Mouse (Mus musculus): Measurements from ENCODE around the gene Ndufv2. TPM values are rescaled to one million over a fixed set of nuclear protein-coding genes. Genes with fewer than 3 reads are reported as not detected.
"Not testable (repeated sequence)": the region's sequence is repeated elsewhere in the genome, so short reads cannot be mapped to it uniquely, and the experiment has no call there.

Gene Ndufv2
- polyA plus RNA-seq, 1 experiment from 2014 or later: 404 TPM

DNA sequence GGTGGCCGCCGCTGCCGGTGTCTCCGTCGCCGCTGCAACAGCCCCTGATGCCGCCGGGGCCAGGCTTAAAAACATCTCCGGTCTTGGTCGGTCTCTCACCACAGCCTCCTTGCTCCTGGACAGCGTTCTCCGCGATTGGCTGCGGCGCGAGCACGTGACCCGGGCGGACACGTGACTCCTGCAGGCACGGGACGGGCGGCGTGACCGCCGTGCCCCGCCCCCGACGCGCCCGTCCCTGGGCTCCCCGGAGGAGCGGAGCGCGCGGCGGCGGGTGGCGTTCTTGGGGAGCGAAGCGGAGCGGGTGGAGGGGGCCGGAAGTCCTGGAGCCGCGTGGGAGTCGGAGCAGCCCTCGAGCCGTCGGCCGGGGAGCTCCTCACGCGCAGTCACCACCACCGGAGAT lies 24.4 kb downstream of the Ndufv2 start, which contains the start of gene Ankrd12:
Ankrd12 (minus strand) TSS at position 156 of the 400 bp plus-strand sequence.
- Histone ChIP-seq H3K4me1 (replicated peaks) (peaks cover 38% of the 10 kb centered on the region), H3K4me3 (peak within 1 kb of the TSS; percentile 96), H3K27me3 (no peaks in the 10 kb centered on the region), H3K9ac (peak within 1 kb of the TSS; percentile 95), H3K9me3 (no peaks in the 10 kb centered on the region), H3K4me2 (peak within 1 kb of the TSS; percentile 82), H3K36me3 (peaks cover 29% of the 10 kb centered on the region), H3K27ac (replicated peaks) (peak within 1 kb of the TSS; percentile 97)
- peak; percentile 97 for ATAC-seq (ENCODE audit: low read depth)
- WGBS: under 1% methylated on average over 53 of the region's 53 CpGs

DNA sequence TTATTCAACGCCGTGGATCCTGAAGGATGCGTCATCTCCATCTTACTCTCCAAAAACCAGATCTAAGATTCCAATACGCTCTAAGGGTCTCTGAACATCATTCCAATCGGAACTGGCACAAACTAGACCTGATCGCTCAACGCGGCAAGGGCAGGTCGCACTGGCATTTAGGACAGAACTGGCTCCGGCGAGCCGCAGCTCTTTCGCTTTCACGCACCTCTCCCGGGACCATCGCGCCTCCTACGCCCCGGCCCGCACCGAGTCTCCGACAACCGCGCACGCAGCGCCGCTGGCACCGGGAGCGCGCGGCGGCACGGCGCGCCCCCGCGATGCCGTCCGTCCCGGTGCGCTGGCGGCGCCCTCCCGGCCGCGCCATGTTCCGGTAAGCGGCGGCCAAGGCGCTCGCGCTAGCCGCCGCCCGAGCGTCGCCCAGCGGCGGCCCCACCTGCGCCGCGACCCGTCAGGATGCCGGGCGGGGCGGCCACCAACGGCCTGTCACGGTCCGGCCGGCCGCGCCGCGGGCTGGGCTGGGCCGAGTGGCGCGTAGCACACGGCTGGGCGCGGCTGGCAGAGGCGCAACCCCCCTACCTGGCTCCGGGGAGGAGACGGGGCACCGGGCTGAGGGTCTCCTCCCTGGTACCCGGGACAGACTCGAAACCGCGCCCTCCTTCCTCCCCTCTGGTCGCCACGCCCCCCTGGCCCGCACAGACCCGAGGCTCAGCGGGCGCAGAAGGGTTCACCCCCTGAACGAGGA lies 25.0 kb downstream of the Ndufv2 start:
- Histone ChIP-seq H3K27ac (replicated peaks) (peak overlapping the region; percentile 97), H3K9me3 (no peaks in the 10 kb centered on the region), H3K36me3 (peaks cover 23% of the 10 kb centered on the region), H3K4me2 (peak overlapping the region; percentile 82), H3K4me1 (replicated peaks) (peaks cover 38% of the 10 kb centered on the region), H3K9ac (peak overlapping the region; percentile 95), H3K4me3 (peak overlapping the region; percentile 96), H3K27me3 (no peaks in the 10 kb centered on the region)
- ATAC-seq (ENCODE audit: low read depth): peak; percentile 89
- under 1% methylated on average over 88 of the region's 95 CpGs for WGBS

DNA sequence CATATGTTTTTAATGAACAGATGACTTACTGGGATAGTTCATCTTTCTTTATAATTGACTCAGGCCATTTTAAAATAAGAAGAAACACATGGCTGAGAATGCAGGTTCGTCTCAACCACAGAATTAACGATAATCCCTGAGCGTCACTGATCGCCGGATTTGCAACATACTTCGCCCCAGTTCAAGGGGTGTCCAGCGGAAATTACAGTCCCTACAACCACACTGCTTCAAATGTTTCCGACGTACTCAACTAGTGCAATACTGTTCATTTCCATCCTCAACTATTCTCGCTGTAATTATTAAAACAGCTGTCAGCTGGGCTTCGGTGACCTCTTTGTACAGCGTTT lies 25.6 kb downstream of the Ndufv2 start:
- ATAC-seq (ENCODE audit: low read depth): no peak
- 7% methylated on average over 12 of the region's 12 CpGs for WGBS
- Histone ChIP-seq H3K9ac (peak overlapping the region; percentile 95), H3K9me3 (no peaks in the 10 kb centered on the region), H3K4me1 (replicated peaks) (peaks cover 38% of the 10 kb centered on the region), H3K27ac (replicated peaks) (peak overlapping the region; percentile 97), H3K27me3 (no peaks in the 10 kb centered on the region), H3K36me3 (peaks cover 18% of the 10 kb centered on the region), H3K4me2 (peak overlapping the region; percentile 82), H3K4me3 (peak overlapping the region; percentile 96)

DNA sequence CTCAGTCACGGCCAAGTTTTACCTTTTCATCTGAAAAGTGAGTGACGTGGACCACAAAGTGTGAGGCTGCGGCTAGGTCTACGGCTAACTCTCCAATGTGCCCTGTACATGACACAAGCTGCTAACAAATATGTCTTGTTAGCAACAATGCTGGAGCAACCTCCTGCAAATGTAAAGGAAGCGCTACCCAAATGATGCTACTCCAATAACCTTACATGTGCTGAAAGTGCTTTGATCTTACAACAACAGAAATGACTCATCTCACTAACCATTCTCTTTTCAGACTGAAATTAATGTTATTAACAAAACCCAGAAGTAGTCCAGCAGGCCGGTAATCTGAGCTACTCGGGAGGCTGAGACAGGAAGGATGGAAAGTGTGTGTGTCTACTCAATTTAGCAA lies 27.4 kb downstream of the Ndufv2 start:
- ATAC-seq (ENCODE audit: low read depth): no peak
- 0 out of 2 replicates have a peak, but pooled peaks cover 2% of the 10 kb centered on the region for H3K36me3 ChIP-seq
- H3K27me3 ChIP-seq: no peaks in the 10 kb centered on the region
- 90% methylated on average over 7 of the region's 7 CpGs for WGBS
- H3K9ac ChIP-seq: no peak overlapping the region
- no peak overlapping the region for H3K4me3 ChIP-seq
- H3K27ac ChIP-seq (replicated peaks): no peak overlapping the region
- no peaks in the 10 kb centered on the region for H3K9me3 ChIP-seq
- no peak overlapping the region for H3K4me2 ChIP-seq
- peaks cover 38% of the 10 kb centered on the region for H3K4me1 ChIP-seq (replicated peaks)

DNA sequence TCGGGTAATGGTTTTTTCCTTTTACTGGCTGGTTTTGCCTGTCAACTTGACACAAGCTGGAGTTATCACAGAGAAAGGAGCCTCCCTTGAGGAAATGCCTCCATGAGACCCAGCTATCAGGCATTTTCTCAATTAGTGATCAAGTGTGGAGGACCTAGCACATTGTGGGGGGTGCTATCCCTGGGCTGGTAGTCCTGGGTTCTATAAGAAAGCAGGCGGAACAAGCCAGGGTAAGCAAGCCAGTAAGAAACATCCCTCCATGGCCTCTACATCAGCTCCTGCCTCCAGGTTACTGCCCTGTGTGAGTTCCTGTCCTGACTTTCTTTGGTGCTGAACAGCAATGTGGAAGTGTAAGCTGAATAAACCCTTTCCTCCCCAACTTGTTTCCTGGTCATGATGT lies 32.3 kb downstream of the Ndufv2 start:
- WGBS: 87% methylated on average over 2 of the region's 2 CpGs
- H3K27ac ChIP-seq (replicated peaks); H3K9ac ChIP-seq; ATAC-seq (ENCODE audit: low read depth); H3K9me3 ChIP-seq; H3K4me1 ChIP-seq (replicated peaks); H3K4me2 ChIP-seq; H3K36me3 ChIP-seq; H3K4me3 ChIP-seq; H3K27me3 ChIP-seq: not testable (repeated sequence)

DNA sequence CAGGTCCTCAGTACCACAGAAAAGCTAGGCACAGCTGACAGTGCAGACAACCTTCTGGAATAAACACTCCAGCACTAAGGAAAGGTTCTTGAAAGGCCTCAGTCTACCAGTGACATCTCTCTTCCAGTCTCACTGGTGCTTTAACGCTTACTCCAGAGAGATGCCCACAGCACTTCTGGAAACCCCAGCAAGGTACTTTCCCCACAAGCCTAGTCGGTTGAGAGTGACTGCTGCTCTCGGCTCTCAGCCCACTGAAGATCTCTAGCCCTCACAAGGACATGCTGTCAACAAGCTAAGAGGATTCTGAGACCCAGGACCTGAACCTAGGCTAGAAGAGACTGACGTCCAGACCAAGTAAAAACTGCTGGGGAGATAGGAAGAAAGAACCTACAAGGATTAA lies 36.2 kb downstream of the Ndufv2 start:
- WGBS: 87% methylated on average over 4 of the region's 4 CpGs
- ATAC-seq (ENCODE audit: low read depth): no peak
- no peaks in the 10 kb centered on the region for H3K36me3 ChIP-seq

DNA sequence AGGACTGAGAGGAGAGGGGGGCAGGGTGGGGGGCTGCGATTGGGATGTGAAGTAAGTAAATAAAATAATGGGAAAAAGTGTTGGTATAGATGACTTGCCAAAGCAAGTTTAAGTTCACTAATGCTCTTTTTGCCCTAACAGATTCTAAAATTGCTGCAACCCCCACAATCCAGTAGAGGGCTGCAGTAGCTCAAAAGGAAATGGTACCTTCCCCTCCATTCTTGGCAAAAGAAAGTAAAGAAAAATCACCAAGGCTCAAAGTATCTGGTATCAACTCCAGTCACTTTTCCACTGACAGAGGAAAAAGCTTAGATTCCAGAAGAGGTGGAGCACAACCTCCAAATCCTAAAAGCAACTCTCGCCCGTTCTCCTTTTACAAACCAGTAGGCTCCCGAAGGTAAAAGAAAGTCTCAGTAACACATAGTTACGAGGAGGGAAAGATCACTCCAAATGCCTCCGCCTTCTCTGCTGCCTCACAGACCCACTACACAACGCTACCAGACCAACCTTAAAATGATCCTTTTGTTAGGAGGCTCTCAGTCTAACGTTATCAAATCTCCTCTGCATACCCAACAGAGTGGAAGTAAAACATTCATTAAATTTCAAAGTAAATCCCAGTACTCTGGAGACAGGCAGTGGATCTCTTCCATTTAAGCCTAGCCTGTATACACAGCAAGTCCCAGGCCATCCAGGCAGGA lies 40.0 kb downstream of the Ndufv2 start:
- Histone ChIP-seq H3K36me3 (no peaks in the 10 kb centered on the region), H3K27me3 (no peaks in the 10 kb centered on the region), H3K27ac (replicated peaks) (no peak overlapping the region), H3K9ac (no peak overlapping the region), H3K4me2 (no peak overlapping the region), H3K4me3 (no peak overlapping the region), H3K4me1 (replicated peaks) (no peaks in the 10 kb centered on the region), H3K9me3 (no peaks in the 10 kb centered on the region)
- 68% methylated on average over 8 of the region's 8 CpGs for WGBS
- ATAC-seq (ENCODE audit: low read depth): no peak

More for the DNA sequence above, 36.2 kb downstream of the Ndufv2 start:
- H3K4me3 ChIP-seq: no peak overlapping the region
- H3K4me1 ChIP-seq (replicated peaks): no peaks in the 10 kb centered on the region
- no peaks in the 10 kb centered on the region for H3K27me3 ChIP-seq
- H3K9ac ChIP-seq: no peak overlapping the region
- no peak overlapping the region for H3K4me2 ChIP-seq
- H3K27ac ChIP-seq (replicated peaks): no peak overlapping the region
- H3K9me3 ChIP-seq: no peaks in the 10 kb centered on the region

DNA sequence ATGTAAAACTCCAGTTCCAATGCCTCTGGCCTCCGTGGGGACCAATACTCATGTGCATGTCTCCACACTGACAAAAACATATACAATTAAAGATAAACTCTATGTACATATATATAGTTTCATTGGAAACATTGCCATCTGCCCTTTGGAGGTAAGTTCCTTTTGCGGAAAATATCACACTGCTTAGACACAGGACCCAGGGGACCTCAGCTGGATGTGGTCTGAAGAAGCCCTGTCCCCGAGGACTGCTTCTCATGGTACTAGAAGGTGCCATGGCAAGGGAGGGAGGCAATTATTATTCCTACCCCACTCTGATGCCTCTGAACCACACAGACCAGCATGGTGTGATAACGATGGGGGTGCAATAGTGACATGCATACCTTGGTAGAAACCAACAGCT lies 43.2 kb downstream of the Ndufv2 start:
- Histone ChIP-seq H3K9ac (no peak overlapping the region), H3K9me3 (no peaks in the 10 kb centered on the region), H3K4me3 (no peak overlapping the region), H3K4me1 (replicated peaks) (no peaks in the 10 kb centered on the region; the same call in 1 of the 2 replicates), H3K27me3 (no peaks in the 10 kb centered on the region), H3K4me2 (no peak overlapping the region), H3K36me3 (no peaks in the 10 kb centered on the region), H3K27ac (replicated peaks) (no peak overlapping the region)
- ATAC-seq (ENCODE audit: low read depth): no peak
- WGBS: 89% methylated on average over 4 of the region's 4 CpGs

DNA sequence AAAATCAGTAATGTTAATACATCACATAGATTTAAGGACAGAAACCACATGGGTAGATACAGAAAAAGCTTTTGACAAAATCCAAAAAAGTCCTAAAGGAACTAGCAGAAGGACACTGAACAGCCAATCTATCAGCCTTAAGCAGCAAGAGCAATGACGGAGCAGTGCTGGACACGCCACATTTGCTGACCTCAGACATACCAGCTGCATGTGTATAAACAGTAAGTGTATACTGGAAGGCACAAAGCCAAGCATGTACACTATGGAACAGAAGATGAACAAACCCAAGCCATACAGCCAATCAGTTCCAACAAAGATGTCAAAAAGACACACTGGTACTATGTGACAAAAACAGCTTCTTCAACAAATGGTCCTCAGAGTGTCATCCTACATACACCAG lies 44.2 kb downstream of the Ndufv2 start:
- Histone ChIP-seq H3K27me3 (no peaks in the 10 kb centered on the region), H3K9me3 (no peaks in the 10 kb centered on the region), H3K4me2 (no peak overlapping the region), H3K4me3 (no peak overlapping the region), H3K4me1 (replicated peaks) (peaks cover 6% of the 10 kb centered on the region; the same call in 1 of the 2 replicates), H3K36me3 (no peaks in the 10 kb centered on the region), H3K9ac (no peak overlapping the region), H3K27ac (replicated peaks) (no peak overlapping the region)
- WGBS: 81% methylated on average over 2 of the region's 2 CpGs
- ATAC-seq (ENCODE audit: low read depth): no peak

DNA sequence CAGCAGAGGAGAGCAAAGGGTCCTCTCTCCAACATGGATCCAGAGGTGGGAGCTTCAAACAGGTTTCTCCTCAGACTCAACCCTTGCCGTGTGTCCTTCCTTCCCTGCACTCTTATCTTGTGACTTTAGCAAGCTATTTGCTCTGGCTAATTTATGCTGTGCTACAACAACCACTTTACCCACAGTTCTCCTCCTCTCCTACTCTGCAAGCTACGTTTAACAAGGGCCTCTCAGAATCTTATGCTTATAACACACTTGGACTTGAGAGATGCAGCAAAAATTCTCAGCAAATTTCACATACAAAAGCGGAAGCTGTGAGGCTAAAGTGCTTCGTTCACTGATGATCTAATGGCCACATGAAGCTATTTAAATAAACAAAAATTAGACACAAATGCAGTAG lies 48.0 kb downstream of the Ndufv2 start:
- 80% methylated on average over 4 of the region's 4 CpGs for WGBS
- peaks cover 12% of the 10 kb centered on the region for H3K36me3 ChIP-seq
- H3K27ac ChIP-seq (replicated peaks): no peak overlapping the region

DNA sequence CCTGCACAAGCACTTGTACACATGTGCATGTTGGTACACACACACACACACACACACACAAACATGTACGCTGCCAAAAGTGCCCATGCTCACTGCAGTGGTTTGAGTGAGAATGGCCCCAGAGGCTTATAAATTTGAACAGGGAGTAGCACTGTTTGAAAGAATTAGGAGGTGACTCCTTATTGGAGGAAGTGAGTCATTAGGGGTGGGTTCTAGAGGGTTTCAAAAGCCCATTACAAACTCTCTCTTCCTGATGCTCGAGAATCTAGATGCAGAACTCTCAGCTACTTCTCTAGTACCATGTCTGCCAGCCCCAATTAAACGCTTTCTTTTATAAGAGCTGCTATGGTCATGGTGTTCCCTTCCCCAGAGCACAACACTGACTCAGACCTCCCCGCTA lies 52.6 kb downstream of the Ndufv2 start:
- no peaks in the 10 kb centered on the region for H3K27me3 ChIP-seq
- 82% methylated on average over 4 of the region's 4 CpGs for WGBS

More for the DNA sequence above, 48.0 kb downstream of the Ndufv2 start:
- H3K4me3 ChIP-seq: no peak overlapping the region
- no peaks in the 10 kb centered on the region for H3K27me3 ChIP-seq
- peaks cover 6% of the 10 kb centered on the region; the same call in 1 of the 2 replicates for H3K4me1 ChIP-seq (replicated peaks)
- H3K9me3 ChIP-seq: no peaks in the 10 kb centered on the region
- no peak for ATAC-seq (ENCODE audit: low read depth)
- H3K4me2 ChIP-seq: no peak overlapping the region
- H3K9ac ChIP-seq: no peak overlapping the region

DNA sequence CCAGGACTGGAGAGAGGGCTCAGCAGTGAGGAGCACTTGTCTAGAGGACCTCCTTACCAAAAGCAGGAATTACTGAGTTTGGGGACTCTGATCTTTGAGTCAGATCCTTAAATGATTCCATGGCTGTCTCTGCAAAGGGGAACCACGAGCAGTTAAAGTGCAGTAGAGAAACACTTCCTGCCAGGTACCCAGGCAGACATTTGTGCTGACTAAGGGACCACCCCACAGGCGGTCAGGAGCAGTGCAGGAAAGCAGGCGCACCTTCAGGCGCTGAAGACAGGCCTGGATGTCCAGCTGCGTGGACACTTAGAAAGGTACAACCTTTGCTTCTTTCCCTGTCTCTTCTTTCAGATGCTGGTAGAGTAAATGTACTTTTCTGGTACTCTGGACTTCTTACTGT lies 53.2 kb downstream of the Ndufv2 start:
- 81% methylated on average over 5 of the region's 5 CpGs for WGBS

More for the DNA sequence above, 52.6 kb downstream of the Ndufv2 start:
- no peak for ATAC-seq (ENCODE audit: low read depth)
- H3K4me3 ChIP-seq: no peak overlapping the region
- H3K27ac ChIP-seq (replicated peaks): no peak overlapping the region
- no peak overlapping the region for H3K9ac ChIP-seq
- peaks cover 34% of the 10 kb centered on the region for H3K36me3 ChIP-seq
- H3K9me3 ChIP-seq: no peaks in the 10 kb centered on the region
- peaks cover 6% of the 10 kb centered on the region; the same call in 1 of the 2 replicates for H3K4me1 ChIP-seq (replicated peaks)
- H3K4me2 ChIP-seq: no peak overlapping the region

More for the DNA sequence above, 53.2 kb downstream of the Ndufv2 start:
- no peak overlapping the region for H3K4me3 ChIP-seq
- H3K4me2 ChIP-seq: no peak overlapping the region
- H3K27ac ChIP-seq (replicated peaks): no peak overlapping the region
- no peak overlapping the region for H3K9ac ChIP-seq
- H3K4me1 ChIP-seq (replicated peaks): peaks cover 6% of the 10 kb centered on the region; the same call in 1 of the 2 replicates
- no peaks in the 10 kb centered on the region for H3K27me3 ChIP-seq
- peaks cover 36% of the 10 kb centered on the region for H3K36me3 ChIP-seq
- H3K9me3 ChIP-seq: no peaks in the 10 kb centered on the region
- ATAC-seq (ENCODE audit: low read depth): no peak

Measured in neural tube, embryonic 13.5 days (tissue).